Mouse (Mus musculus): Measurements from ENCODE around the gene Acad11. TPM values are rescaled to one million over a fixed set of nuclear protein-coding genes. Genes with fewer than 3 reads are reported as not detected.

The Acad11 gene
- polyA plus RNA-seq, 1 experiment from 2014 or later, result 10.3 TPM

DNA sequence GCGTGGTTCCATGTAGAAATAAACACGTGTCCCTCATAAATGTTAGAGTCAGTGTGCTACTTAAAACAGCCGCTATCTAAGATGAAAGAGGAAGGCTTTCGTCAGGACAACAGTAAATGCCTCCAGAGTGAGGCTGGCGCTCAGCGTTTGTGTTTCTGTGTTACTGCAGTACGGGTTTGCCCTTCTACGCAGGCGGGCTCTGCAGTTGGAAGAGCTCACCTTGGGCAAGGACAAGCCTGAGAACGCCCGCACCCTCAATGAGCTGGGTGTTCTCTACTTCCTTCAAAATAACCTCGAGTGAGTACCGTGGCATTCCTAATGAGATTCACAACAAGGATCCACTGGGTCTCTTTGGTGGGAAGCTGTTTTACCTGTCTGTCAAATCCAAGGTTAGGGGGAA lies 24.9 kb upstream of the Acad11 start:
- Histone ChIP-seq H3K27me3 (ENCODE audit: control insufficient read depth, insufficient read depth, low read length) (no peaks in the 10 kb centered on the region), H3K9ac (ENCODE audit: low read length) (no peak overlapping the region), H3K27ac (replicated peaks; ENCODE audit: low read depth, low read length) (no peak overlapping the region), H3K4me1 (ENCODE audit: control insufficient read depth, insufficient read depth, low read length) (no peaks in the 10 kb centered on the region), H3K9me3 (ENCODE audit: control insufficient read depth, low read length) (no peaks in the 10 kb centered on the region), H3K4me3 (ENCODE audit: low read depth, low read length) (no peak overlapping the region), H3K36me3 (ENCODE audit: control insufficient read depth, insufficient read depth, low read length) (no peaks in the 10 kb centered on the region), H3K4me2 (ENCODE audit: low read depth, severe bottlenecking) (no peak overlapping the region)
- ATAC-seq (ENCODE audit: insufficient number of reproducible peaks, low FRiP score, low TSS enrichment, low read depth), result no peak
- 86% methylated on average over 13 of the region's 13 CpGs for WGBS
- no peak for DNase-seq (ENCODE audit: low spot score)

DNA sequence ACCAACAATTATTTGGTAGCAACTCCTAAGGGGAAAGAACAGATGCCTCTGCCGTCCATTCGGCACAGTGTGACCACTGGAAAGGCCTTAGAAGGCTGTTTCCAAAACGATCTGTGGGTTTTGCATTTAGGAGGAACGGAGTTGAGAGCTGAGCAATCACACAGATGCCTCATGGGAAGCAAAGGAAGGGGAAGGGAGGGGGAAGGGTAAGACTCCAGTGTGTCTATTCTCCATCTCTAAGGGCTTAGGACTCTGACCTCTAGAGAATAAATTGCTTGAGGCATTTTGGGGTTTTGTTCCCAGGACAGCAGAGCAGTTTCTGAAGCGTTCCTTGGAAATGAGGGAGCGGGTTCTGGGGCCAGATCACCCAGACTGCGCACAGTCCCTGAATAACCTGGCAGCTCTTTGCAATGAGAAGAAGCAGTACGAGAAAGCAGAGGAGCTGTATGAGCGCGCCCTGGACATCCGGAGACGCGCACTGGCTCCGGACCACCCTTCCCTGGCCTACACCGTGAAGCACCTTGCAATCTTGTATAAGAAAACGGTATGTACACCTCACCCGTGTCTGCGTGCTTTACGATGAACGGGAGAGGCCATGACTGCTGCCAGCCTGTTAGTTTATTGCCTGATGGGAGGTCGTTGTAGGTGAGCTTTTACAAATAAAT lies 24.0 kb upstream of the Acad11 start:
- Histone ChIP-seq H3K9ac (ENCODE audit: low read length) (no peak overlapping the region), H3K27me3 (ENCODE audit: control insufficient read depth, insufficient read depth, low read length) (no peaks in the 10 kb centered on the region), H3K9me3 (ENCODE audit: control insufficient read depth, low read length) (no peaks in the 10 kb centered on the region), H3K4me1 (ENCODE audit: control insufficient read depth, insufficient read depth, low read length) (no peaks in the 10 kb centered on the region), H3K27ac (replicated peaks; ENCODE audit: low read depth, low read length) (no peak overlapping the region), H3K4me3 (ENCODE audit: low read depth, low read length) (no peak overlapping the region), H3K4me2 (ENCODE audit: low read depth, severe bottlenecking) (no peak overlapping the region), H3K36me3 (ENCODE audit: control insufficient read depth, insufficient read depth, low read length) (no peaks in the 10 kb centered on the region)
- DNase-seq (ENCODE audit: low spot score), result no peak
- WGBS, result 88% methylated on average over 21 of the region's 21 CpGs
- ATAC-seq (ENCODE audit: insufficient number of reproducible peaks, low FRiP score, low TSS enrichment, low read depth), result no peak

DNA sequence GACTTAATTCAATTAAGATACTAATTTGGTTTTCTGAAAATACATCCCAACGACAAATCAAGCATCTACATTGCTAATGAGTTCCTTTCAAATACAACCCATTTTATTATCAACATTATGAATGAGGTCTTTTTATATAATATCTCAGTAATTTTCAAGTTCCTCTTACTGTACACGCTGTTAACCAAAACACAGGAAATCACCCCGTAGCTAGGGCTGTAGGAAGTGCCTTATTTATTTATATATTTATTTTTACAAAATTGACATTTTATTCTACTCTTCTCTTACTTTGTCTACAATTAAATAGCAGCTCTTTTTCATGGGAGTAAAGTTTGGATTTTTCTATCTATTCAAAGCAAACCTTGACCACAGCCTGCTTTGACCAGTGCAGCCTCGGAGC lies 23.4 kb upstream of the Acad11 start:
- no peak overlapping the region for H3K4me3 ChIP-seq (ENCODE audit: low read depth, low read length)
- no peaks in the 10 kb centered on the region for H3K4me1 ChIP-seq (ENCODE audit: control insufficient read depth, insufficient read depth, low read length)
- no peak for ATAC-seq (ENCODE audit: insufficient number of reproducible peaks, low FRiP score, low TSS enrichment, low read depth)
- H3K9me3 ChIP-seq (ENCODE audit: control insufficient read depth, low read length), result no peaks in the 10 kb centered on the region
- no peak overlapping the region for H3K27ac ChIP-seq (replicated peaks; ENCODE audit: low read depth, low read length)
- H3K27me3 ChIP-seq (ENCODE audit: control insufficient read depth, insufficient read depth, low read length), result no peaks in the 10 kb centered on the region
- DNase-seq (ENCODE audit: low spot score), result no peak
- H3K9ac ChIP-seq (ENCODE audit: low read length), result no peak overlapping the region
- no peak overlapping the region for H3K4me2 ChIP-seq (ENCODE audit: low read depth, severe bottlenecking)
- 90% methylated on average over 4 of the region's 4 CpGs for WGBS
- H3K36me3 ChIP-seq (ENCODE audit: control insufficient read depth, insufficient read depth, low read length), result no peaks in the 10 kb centered on the region

DNA sequence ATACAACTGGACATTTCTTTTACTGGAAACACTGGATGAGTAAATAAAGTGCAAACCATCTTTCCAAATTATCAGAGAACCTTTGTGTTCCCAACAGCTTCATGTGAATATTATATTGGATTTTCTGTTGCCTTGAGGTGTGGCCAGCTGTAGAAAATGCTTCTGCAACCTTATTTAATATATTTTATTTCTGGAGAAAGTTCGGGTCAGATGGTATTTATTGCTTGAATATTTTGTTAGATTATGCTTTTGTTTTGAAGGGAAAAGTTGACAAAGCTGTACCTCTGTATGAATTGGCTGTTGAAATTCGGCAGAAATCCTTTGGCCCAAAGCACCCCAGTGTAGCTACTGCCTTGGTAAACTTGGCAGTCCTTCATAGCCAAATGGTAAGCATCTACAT lies 22.8 kb upstream of the Acad11 start, which contains the start of gene Gm28305:
Gm28305 (plus strand) TSS at position 301 of the 400 bp plus-strand sequence.
- Histone ChIP-seq H3K4me2 (ENCODE audit: low read depth, severe bottlenecking) (no peak within 1 kb of the TSS), H3K27me3 (ENCODE audit: control insufficient read depth, insufficient read depth, low read length) (no peaks in the 10 kb centered on the region), H3K9me3 (ENCODE audit: control insufficient read depth, low read length) (no peaks in the 10 kb centered on the region), H3K9ac (ENCODE audit: low read length) (no peak within 1 kb of the TSS), H3K27ac (replicated peaks; ENCODE audit: low read depth, low read length) (no peak within 1 kb of the TSS), H3K4me3 (ENCODE audit: low read depth, low read length) (no peak within 1 kb of the TSS), H3K4me1 (ENCODE audit: control insufficient read depth, insufficient read depth, low read length) (no peaks in the 10 kb centered on the region), H3K36me3 (ENCODE audit: control insufficient read depth, insufficient read depth, low read length) (no peaks in the 10 kb centered on the region)
- ATAC-seq (ENCODE audit: insufficient number of reproducible peaks, low FRiP score, low TSS enrichment, low read depth), result no peak
- 62% methylated on average over 2 of the region's 2 CpGs for WGBS
- no peak for DNase-seq (ENCODE audit: low spot score)

DNA sequence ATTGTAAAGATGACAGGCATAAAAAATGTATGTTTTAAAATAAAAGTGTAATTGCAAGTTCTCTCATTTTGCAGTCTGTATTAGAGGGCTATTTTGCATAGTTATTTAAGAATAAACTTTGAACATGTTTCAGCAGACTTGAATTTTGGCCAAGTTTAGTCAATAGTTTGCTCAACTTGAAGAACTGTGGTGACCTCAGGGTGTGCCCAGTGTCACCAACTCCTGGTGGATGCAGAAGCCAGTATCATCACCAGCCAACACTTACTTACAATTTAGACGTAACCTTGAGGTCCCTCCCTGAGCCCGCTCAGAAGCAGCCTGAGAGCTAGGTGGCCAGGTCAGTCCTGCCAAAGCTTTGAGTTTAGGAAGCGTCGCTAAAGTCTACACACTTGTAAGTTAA lies 19.5 kb upstream of the Acad11 start:
- 87% methylated on average over 4 of the region's 4 CpGs for WGBS
- H3K4me2 ChIP-seq (ENCODE audit: low read depth, severe bottlenecking), result no peak overlapping the region
- no peaks in the 10 kb centered on the region for H3K9me3 ChIP-seq (ENCODE audit: control insufficient read depth, low read length)
- no peaks in the 10 kb centered on the region for H3K27me3 ChIP-seq (ENCODE audit: control insufficient read depth, insufficient read depth, low read length)
- no peak overlapping the region for H3K27ac ChIP-seq (replicated peaks; ENCODE audit: low read depth, low read length)
- peaks cover 7% of the 10 kb centered on the region; the same call in 1 of the 2 replicates for H3K36me3 ChIP-seq (ENCODE audit: control insufficient read depth, insufficient read depth, low read length)
- ATAC-seq (ENCODE audit: insufficient number of reproducible peaks, low FRiP score, low TSS enrichment, low read depth) (no peak), DNase-seq (ENCODE audit: low spot score) (no peak)
- no peak overlapping the region for H3K9ac ChIP-seq (ENCODE audit: low read length)
- H3K4me1 ChIP-seq (ENCODE audit: control insufficient read depth, insufficient read depth, low read length), result no peaks in the 10 kb centered on the region
- no peak overlapping the region for H3K4me3 ChIP-seq (ENCODE audit: low read depth, low read length)

DNA sequence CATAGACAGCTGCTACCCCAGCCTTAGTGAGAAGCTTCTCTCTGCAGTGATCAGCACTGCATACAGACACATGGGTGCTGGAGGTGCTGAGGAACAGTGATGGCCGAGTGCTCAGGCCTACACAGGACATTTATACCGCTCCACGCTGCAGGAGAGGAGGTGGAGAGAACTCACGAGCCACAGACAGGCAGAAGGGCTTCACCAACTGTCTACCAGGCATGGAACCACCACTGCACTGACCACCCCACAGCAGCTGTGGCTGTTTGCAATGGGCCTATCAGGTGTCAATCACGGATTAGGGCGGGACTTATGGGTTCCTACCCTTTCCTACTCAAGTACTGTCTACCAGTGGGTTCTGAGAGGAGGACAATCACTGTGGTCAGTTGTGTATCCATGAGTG lies 12.1 kb upstream of the Acad11 start:
- H3K36me3 ChIP-seq (ENCODE audit: control insufficient read depth, insufficient read depth, low read length), result peaks cover 23% of the 10 kb centered on the region
- H3K27ac ChIP-seq (replicated peaks; ENCODE audit: low read depth, low read length), result no peak overlapping the region
- H3K4me2 ChIP-seq (ENCODE audit: low read depth, severe bottlenecking), result no peak overlapping the region
- no peak for DNase-seq (ENCODE audit: low spot score)
- no peak overlapping the region for H3K4me3 ChIP-seq (ENCODE audit: low read depth, low read length)
- no peak for ATAC-seq (ENCODE audit: insufficient number of reproducible peaks, low FRiP score, low TSS enrichment, low read depth)
- no peaks in the 10 kb centered on the region for H3K27me3 ChIP-seq (ENCODE audit: control insufficient read depth, insufficient read depth, low read length)
- H3K9ac ChIP-seq (ENCODE audit: low read length), result no peak overlapping the region
- 92% methylated on average over 6 of the region's 6 CpGs for WGBS
- no peaks in the 10 kb centered on the region for H3K9me3 ChIP-seq (ENCODE audit: control insufficient read depth, low read length)
- no peaks in the 10 kb centered on the region for H3K4me1 ChIP-seq (ENCODE audit: control insufficient read depth, insufficient read depth, low read length)

DNA sequence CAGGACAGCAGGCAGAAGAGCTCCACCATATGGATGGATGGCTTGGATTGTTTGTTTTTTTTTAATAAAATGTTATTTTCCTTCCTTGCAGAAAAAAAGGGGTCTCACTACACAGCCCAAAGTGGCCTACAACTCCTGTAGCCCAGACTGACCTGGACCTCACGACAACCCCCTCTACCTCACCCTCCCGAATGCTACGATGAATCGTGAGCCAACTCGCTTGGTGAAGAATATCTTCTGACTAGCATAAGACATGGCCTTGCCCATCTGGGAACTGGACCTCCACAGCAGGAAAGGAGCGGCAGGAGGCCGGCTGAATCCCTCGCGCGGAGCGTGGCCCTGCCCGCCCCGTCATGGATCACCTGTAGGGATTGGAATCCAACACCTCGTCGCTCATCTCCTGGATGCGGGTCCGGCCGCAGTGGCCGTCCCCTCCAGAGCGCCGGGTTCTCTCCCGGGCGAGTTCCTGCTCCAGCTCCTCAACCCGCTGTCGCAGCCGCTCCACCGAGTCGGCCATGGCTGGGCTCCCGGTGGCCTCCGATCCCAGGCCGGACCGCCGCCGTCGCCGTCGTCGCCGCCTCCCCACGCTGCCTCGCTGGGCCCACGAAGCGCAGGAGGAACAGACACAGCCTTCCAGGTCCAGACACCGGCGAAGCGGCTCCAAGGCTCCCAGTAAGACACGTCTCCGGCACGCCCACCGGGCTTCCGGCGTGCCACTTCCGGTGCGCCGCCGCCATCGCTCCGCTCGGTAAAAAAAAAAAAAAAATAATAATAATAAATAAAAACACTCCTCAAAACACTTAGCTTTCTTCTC lies 540 bp upstream of the Acad11 start, which contains the start of gene Uba5:
Uba5 (minus strand) TSS at position 705 of the 814 bp plus-strand sequence.
- peaks cover 3% of the 10 kb centered on the region; the same call in 1 of the 2 replicates for H3K36me3 ChIP-seq (ENCODE audit: control insufficient read depth, insufficient read depth, low read length)
- peak; percentile 67; the same call in 1 of the 2 replicates for ATAC-seq (ENCODE audit: insufficient number of reproducible peaks, low FRiP score, low TSS enrichment, low read depth)
- WGBS, result under 1% methylated on average over 56 of the region's 59 CpGs
- no peaks in the 10 kb centered on the region for H3K27me3 ChIP-seq (ENCODE audit: control insufficient read depth, insufficient read depth, low read length)
- H3K4me2 ChIP-seq (ENCODE audit: low read depth, severe bottlenecking), result peak within 1 kb of the TSS; percentile 88
- peak; percentile 75 for DNase-seq (ENCODE audit: low spot score)
- H3K9ac ChIP-seq (ENCODE audit: low read length), result peak within 1 kb of the TSS; percentile 59
- peak within 1 kb of the TSS; percentile 96 for H3K4me3 ChIP-seq (ENCODE audit: low read depth, low read length)
- peaks cover 7% of the 10 kb centered on the region; the same call in 1 of the 2 replicates for H3K4me1 ChIP-seq (ENCODE audit: control insufficient read depth, insufficient read depth, low read length)
- no peak within 1 kb of the TSS; the same call in 1 of the 2 replicates for H3K27ac ChIP-seq (replicated peaks; ENCODE audit: low read depth, low read length)
- H3K9me3 ChIP-seq (ENCODE audit: control insufficient read depth, low read length), result no peaks in the 10 kb centered on the region

DNA sequence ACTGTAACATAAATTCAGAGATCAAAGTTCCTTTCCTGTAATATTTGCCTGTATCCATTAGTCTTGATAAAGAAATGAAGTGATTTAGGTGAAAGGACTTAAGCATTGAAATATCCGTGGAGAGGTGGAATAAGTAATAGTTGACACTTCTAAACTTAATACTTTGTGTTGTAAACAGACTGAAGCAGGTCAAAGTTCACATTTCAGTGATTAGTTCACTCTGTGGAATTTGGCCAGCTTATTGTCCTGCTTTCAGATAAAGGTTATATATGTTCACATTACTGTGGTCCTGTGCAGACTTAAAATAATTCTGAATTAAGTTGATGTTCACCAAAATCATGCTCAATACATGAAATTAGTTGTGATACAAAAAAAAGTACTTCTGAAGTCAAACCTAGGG lies 1.4 kb downstream of the Acad11 start:
- no peaks in the 10 kb centered on the region for H3K27me3 ChIP-seq (ENCODE audit: control insufficient read depth, insufficient read depth, low read length)

More for the DNA sequence above, 1.4 kb downstream of the Acad11 start:
- Histone ChIP-seq H3K27ac (replicated peaks; ENCODE audit: low read depth, low read length) (no peak overlapping the region), H3K4me2 (ENCODE audit: low read depth, severe bottlenecking) (no peak overlapping the region), H3K9ac (ENCODE audit: low read length) (no peak overlapping the region), H3K36me3 (ENCODE audit: control insufficient read depth, insufficient read depth, low read length) (peaks cover 1% of the 10 kb centered on the region; the same call in 1 of the 2 replicates), H3K9me3 (ENCODE audit: control insufficient read depth, low read length) (no peaks in the 10 kb centered on the region), H3K4me1 (ENCODE audit: control insufficient read depth, insufficient read depth, low read length) (peaks cover 7% of the 10 kb centered on the region; the same call in 1 of the 2 replicates), H3K4me3 (ENCODE audit: low read depth, low read length) (no peak overlapping the region)
- WGBS, result 31% methylated on average over 1 of the region's 1 CpGs
- no peak for ATAC-seq (ENCODE audit: insufficient number of reproducible peaks, low FRiP score, low TSS enrichment, low read depth)
- no peak for DNase-seq (ENCODE audit: low spot score)

All from limb, embryonic 11.5 days (tissue).